Mouse (Mus musculus) heart, adult 2 months (tissue): Measurements from ENCODE around the gene Olfr331.

ENCODE experiments used
- CTCF ChIP-seq: fragments of 200-600 bp; IDR thresholded peaks from 2 replicates; pipeline ENCODE4 v1.8.1; 2022; ENCODE audit warnings: antibody characterized with exemption, mild to moderate bottlenecking, moderate library complexity
- EP300 ChIP-seq: fragments of 200-500 bp; IDR thresholded peaks from 2 replicates; pipeline ENCODE4 v1.6.1; 2011; ENCODE audit warnings: low read depth, low read length, control low read depth; ENCODE audit not compliant: insufficient read depth
- POLR2A ChIP-seq: fragments of 200-500 bp; IDR thresholded peaks from 2 replicates; pipeline ENCODE4 v1.6.1; 2011; ENCODE audit warnings: mild to moderate bottlenecking, low read depth, low read length, control low read depth; ENCODE audit not compliant: insufficient read depth

GRCm38 (mm10) chr11:58498761-58499160 lies 3.6 kb downstream of the Olfr331 start:
- TF ChIP-seq CTCF (no peak), EP300 (no peak), POLR2A (no peak)
